Mouse (Mus musculus): ENCODE data around the gene Slc35e3.
A peak's percentile ranks its signal among the peaks of the same experiment; 100 is the strongest.

The Slc35e3 gene

DNA sequence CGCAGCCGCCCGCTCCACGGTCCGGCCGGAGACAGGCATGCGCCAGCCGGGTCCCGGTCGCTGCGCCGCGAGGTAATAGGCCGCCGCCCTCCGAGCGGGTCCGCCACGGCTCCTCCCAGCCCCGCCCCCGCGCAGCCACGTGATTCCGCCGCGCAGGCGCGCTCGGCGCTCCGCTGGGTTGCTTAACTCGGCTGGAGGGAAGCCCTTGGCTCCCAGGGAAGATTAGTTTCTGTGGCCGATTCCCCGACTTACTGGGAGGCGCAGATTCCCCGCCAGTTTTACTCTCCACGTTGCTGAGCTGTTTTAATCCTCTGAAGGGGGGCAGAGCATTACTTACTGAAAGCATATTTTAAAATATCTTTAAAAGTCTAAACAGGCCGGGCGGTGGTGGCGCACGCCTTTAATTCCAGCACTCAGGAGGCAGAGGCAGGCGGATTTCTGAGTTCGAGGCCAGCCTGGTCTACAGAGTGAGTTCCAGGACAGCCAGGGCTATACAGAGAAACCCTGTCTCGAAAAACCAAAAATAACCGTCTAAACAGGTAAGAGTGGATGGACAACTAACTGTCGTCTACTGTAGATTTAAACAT, at the start of gene Slc35e3:
Gene Slc35e3 (minus strand): TSS at position 69 of the 587 bp plus-strand sequence.
- DNase-seq = peak; percentile 95

DNA sequence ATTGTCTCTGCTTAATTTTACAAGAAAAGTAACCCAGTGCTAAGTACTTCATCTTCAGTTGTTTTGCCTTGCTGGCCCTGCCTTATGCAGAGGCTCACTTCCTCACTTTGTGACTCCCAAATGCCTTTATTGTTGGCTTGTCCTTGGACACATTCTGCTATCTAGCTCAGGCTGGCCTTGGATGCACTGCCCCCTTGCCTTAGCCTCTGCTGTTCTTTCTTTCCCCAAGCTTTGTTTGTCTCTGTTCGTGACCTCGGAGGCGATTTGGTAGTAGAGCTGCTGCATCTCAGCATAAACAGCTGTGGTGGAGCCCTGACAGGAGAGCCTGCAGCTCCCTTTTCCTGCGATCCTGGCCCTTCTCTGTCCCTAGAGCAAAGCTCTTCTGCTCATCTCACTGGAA, 49.0 kb upstream of the Slc35e3 start:
- no peak for DNase-seq

DNA sequence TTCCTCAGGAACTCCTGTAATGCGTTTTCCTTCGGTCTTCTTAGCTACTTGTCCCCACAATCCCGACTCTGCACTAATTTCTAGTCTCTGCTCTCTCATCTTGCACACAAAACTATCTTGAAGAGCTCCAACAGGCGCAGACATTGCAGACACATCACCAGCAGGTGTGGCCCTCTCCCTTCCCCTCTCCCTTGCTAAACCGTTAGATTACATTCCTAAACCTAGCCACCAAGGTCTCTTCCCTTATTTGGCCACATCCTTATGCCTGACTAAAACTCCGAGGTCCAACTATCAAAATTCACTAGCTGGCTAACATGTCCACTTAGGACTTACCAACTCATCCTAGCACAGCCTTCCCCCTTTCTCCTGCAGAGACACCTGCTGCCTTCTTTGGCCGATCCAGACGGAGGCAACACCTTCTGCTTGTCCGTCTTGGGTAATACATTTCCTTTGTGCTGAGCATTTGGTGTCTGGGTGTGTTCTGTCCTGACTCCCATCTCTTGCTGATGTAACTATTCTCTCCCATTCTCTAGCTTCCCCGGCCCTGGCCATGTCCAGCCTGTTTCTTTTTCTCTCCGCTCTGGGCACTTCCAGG, 47.4 kb upstream of the Slc35e3 start:
- DNase-seq = peak; percentile 36

DNA sequence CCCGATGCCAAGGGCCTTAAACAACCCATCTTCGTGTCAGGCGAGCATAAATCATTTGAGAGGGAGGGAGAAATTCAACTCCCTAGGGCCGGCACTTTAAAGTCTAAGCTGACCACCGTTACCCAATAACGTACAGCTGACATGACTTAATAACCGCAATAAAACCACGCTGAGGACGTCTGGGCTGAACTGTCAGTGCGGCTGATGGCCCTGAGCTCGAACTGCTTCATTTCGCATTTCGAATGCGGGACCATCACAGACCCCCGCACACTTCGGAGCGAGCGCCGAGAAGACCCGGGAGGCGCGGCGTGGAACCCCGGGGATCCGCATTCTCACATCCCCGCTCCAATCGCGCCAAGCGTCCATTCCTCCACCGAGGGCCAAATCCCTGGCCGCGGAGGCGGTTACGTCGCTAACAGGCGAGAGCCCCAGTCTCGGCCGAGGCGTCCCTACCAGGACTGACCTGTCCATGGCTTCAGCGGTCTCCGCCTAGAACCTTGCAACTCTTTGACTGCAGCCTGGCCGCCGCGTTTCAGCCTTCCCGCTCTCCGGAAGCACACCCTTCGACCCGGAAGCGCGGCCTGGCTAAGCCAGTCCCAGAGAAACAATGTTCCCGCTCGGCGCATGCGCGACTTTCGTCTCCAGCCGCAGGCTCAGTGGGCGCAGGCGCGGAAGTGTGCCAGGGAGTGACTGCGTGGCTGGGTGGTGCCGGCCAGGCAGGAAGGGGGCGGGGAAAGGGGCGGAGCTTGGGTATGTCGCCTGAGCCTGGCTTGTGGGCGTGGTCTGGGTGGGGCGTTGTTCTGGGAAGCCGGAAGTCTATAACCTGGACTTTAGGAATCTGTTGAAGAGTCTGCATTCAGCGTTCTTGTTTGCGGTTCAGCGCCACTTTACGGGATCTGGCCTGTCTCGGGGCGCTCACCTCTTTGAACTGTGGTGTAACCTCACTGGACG, 46.3 kb upstream of the Slc35e3 start, which contains the start of gene Nup107:
Gene Nup107 (minus strand): TSS at position 565 of the 951 bp plus-strand sequence.
- DNase-seq = peak; percentile 100

DNA sequence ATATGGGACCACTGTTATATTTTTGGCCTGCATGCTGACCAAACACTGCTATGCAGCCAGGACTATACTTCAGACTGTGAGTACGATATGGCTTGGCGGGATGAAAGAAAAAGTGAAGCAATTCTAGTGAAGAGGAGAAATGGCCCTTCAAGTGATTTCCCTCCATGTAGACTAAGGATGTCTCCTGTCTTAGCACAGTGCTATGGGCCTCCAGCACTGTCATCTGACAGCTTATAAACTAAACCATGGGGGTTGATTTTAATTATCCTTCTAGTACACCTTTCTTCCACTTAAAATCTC, 45.0 kb upstream of the Slc35e3 start:
- DNase-seq = no peak

DNA sequence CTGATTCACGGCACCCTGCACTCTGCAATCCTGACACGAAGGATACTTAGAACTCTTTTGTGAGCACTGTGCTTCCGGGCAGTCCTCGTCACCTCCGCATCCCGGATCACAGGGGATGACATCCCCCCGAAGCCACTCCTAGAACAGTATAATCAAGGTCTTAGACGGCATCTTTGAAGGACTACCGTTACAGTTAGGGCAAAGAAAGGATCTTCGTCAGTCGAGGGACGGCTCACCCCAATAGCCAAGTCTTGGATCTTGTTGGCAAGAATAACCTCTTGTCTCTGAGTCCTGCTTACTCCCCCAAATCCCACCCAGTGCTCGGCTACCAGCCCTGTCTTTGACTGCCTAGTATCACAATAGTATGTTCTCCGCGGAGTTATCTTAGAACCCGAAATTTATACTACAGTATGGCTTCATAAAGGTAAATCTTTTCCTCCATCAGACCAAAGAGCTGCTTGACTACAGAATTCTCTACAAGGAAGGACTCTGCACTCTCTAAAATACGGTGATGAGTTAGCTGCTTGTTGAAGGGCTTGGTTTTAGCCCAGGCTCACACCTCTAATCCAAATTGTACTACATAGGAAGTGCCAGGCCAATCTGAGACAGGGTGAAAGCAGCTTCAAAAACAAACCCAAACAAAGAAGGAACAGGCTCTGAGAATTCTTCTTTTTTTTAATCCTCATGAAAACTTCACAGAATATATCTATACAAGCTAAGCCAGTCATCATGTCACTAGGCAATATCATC, 44.4 kb upstream of the Slc35e3 start:
- DNase-seq = peak; percentile 14

DNA sequence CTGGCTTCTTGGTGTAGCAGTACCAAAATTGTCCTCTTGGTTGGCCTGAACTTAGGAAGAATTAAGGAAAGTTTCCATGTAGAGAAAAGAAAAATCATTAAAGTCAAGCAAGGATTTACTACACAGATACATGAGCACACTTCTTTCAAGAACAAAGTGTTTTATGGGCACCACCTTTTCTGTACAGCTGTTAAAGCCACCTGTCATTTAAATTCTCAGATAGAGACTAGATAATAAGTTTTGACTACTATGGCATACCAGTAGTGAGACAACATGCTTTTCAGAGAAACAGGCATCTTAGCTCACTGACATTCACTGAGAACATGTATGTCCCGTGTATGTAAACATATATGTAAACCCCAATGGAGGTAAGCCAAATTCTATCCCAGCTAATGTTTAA, 43.8 kb upstream of the Slc35e3 start:
- DNase-seq = no peak

DNA sequence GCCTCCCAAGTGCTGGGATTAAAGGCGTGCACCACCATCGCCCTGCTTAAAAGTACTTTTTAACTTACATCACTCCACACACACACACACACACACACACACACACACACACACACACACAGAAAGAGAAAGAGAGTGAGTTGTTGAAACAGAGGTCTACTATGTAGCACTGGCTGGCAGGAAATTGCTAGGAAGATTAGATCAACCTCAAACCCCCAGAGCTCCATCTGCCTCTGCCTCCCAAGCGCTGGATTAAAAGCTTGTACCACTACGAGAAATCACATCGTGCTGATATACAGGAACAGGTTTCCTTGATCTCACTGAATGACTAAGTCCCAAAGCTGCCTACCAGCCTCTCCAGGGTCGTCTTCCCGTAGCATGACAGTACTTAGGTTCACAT, 38.5 kb upstream of the Slc35e3 start:
- DNase-seq = no peak

DNA sequence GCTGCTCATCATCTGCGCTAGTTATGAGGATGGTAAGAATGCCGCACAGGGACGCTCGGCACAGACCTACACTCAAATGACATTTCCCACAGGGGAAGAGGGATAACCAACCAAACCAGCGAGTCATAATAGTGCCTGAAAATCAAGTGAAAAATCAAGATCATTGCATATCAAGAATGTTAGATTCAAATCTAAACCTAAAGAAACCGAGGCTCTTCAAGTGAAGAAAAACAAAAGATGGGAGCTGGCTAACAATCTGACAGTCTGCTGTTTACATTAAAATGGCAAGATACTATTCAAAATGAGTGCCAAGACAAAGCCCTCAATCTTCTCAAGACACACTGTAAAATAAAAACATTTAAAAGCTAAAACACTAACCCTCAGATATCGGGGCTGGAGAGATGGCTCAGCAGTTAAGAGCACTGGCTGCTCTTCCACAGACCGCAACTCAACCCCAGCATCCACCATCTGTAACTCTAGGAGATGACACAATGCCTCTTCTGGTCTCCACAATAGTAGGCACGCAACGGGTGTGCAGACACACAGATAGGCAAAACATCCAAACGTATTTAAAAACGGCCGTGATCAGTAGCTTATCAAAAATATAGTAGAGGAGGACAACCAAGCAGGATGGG, 37.7 kb upstream of the Slc35e3 start:
- no peak for DNase-seq

DNA sequence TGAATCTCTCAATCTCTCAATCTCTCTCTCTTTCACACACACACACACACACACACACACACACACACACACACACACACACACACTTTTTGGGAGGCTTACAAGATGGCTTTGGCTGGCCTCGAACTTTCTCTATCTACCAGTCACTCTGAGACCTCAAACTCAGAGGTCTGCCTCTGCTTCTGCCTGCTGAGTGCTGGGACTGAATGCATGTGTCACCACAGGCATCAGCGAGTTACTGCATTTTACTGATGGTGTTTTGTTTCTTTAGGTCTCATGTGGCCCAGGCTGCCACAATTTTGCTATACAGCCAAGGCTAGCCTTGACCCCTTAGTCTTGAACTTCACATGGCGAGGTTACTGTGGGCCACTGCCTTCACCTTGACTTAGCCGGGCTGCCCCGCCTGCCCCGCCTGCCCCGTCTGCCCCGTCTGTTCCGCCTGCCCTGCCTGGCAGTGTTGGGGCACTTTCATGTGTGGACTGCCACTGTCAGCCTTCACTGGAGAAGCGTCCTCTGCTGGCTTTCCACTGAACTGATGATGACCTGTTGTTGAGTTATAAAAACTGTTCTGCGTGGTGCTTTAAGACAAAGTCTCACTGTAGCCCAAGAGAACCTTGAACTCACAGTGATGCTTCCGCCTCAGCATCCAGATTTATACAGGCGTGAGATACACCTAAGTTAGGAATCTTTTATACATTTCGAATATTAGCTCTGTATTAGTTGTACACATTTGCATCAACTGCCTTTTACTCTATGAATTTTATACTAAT, 36.5 kb upstream of the Slc35e3 start:
- DNase-seq = no peak

DNA sequence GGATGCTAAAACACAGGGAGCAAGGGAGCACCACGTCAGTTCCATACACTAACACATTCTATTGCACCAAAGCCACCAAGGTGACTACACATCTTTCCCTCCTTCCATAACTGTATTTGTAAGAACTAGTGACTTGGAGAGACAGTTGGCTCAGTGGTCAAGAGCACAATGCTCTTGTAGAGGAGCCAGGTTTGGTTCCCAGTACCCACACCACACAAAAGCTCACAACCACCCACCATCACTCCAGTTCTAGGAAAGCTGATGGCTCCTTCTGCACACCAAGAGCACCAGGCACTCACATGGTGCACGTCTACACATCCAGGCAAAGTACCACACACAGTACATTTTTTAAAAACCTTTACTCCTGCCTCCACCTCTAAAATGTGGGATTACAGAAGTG, 35.9 kb upstream of the Slc35e3 start:
- DNase-seq = no peak

DNA sequence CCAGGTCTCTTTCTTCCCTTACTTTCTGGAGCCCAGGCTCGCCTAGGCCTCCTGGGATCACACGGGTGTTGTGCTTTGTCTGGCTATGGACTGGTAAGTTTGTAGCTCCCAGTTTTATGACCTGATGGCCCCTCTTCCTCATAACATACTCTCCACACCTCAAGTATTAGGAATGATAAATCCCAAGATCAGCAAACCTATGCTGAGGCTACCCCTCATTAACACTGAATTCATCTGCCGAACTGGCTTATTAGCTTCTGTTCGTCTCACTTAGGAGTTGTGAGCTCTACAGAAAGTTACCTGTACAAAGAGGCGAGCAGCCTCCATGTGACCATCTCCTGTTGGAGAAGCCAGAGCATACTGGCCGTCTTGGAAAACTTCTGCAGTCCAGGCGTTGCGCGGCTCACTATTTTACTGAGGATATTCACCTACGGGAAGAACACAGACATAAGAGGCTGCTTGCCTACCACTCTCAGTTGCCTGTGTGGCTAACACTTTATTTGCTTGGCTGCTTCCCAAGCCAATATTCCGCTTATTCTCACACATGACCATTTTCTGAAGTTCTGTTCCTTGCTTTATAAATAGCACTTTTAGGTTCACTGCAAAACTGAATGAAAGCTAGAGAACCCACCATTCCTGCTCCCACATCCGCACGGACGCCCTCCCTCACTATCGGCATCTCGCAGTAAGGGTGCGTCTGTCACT, 35.0 kb upstream of the Slc35e3 start:
- no peak for DNase-seq

DNA sequence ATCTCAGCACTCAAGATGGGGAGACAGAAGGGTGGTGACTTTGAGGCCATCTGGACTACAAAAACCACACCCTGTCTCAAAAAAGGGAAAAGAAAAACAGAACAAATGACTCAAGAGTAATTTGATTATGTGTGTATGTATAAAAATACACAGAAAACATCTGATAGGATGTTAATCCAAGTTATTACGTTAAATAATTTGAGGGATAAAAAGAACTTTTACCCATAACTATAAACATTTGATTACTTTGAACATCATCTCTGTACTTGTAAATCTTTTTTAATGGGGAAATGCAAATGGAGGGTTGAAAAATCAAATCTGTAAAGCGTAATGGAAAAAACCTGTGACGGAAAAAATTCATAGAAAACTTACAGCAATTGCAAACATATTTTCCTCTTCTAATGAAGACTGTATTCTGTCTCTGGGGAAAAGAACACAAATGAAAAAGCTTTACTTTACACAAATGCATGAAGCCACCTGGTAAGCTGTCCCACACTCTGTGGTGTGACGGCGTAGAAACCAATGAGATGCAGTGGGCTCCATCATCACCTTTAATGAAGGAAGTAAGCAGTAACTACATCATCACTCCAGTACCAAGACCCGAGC, 34.2 kb upstream of the Slc35e3 start:
- no peak for DNase-seq

DNA sequence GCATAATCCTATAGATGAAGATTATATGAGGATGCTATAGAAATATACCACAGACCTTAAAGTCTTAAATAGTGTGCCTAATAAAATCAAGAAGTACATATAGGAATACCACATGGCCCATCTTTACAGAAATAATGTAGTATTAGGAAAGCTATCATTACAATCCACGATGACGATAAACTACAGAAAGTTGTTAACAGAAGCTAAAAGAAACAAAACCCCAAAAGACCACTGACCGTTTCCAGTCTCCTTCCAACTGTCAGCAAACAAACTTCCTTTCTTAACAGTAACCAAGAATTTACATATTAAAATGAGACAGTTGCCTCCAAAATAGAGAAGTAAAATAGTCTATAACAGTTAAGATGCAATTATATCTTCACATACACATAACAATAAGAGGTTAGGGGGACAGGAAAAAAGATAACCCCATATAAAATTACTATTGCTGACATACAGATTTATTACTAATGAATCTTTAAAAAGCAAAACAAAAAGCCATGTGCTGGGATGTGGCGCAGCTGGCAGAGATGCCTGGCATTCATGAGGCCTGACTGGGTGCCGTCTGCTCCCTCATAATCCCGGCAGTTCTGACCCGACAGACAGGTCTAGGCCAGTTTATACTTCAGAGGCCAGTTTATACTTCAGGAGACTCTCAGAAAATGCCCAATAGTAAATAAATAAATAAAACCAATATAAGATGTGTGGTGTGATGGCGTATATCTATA, 33.6 kb upstream of the Slc35e3 start:
- no peak for DNase-seq

DNA sequence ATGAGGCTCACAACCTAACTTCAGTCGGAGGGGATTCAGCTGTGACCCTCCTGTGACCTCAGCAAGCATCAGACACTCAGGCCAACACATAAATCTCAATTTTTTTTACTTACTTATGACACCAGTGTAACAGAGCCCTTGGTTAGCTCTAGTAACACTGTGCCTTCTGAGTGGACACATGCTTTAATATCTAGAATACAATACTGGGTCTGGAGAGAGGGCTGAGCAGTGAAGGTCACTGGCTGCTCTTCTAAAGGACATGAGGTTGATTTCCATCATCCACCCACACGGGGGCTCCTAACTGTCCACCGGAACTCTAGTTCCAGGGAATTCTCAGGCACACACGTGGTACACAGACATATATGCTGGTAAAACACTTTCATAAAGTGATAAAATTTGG, 32.8 kb upstream of the Slc35e3 start:
- DNase-seq = no peak

DNA sequence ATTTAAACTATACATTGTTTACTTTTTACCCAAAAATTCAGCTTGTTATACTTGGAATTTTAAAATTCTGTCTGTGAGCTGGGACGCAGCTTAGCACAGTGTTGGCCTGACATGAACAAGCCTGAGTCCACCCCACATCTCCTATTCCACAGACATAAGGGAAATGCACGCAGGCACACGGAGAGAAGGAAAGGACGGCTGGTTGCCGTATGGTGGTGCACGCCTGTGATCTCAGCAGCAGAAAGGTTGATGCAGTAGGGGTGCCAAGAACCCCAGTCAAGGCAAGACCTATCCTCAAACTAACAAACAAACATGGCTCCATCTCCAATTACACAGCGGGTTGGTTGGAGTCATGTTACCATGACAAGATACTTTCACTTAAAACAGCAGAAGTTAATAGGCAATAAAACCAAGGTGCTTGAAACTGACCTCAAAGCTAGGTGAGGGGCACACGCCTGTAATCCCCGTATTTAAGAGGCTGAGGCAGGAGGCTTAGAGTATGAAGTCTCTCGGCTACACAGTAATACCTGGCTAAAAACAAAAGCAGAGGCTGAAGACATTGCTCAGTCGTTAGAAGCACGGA, 32.3 kb upstream of the Slc35e3 start:
- DNase-seq = no peak

DNA sequence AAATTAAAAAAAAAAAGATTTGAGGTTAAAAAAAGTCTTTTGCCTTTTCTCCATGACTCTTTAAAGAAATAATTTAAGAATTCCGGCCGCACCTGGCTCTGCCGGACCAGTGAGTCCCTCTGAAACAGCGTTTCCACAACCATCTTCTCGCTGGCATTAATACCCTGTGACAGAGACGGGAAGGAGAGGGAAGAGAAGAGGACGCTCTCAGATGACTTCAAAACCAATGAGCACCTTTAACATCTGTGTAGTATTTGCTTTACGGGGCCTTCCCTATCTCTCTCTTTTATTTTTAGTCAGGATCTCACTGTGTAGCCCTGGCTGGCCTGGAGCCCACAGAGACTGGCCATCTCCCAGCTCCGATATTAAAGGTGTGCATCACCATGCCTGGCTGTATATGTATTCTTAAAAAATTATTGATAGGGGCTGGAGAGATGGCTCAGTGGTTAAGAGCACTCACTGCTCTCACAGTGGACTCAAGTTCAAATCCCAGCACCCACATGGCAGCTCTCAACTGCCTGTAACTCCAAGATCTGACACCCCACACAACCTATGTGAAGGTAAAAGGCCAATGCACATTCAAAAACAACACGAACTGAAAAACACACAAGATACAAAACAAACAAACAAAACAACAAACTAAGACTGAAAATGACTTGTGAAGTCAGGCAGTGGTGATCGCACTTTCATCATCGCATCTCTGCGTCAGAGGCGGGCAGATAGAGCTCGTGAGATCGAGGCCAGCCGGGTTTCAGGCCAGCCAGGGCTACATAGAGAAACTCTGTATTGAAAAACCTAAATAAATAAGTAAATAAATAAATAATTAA, 31.5 kb upstream of the Slc35e3 start:
- DNase-seq = no peak

DNA sequence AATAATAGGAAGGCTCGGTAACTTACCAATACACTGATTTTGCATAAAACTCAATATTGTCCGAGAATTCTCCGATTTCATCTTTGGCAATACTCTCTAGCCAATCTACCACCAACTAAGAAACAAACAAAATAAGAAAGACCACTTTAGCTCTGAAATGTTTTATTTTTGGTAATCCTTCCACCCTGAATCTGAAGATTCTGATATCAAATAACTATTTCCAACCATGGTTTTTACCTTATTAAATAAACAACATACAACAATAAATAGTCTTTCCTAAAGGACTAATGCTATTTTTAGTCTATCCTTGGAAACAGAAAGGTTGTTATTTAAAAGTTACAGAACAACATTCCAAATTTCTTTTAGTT, 30.9 kb upstream of the Slc35e3 start:
- DNase-seq = no peak

All from cerebellum, adult 9-11 months (tissue).